Mouse (Mus musculus) T-helper 1 cell (primary cell): Measurements from ENCODE around the gene Lrrc3.

Experiments
- in situ Hi-C: fragments of 300-600 bp; cut with MboI, MseI; formaldehyde crosslinking; loops from one replicate; pipeline ENCODE4 v1.15.1; 2025; ENCODE audit warnings: high pct_unique_total_duplicates

Gene Lrrc3

GRCm38 (mm10) chr10:77867546-77867945, 34.8 kb downstream of the Lrrc3 start:
- in situ Hi-C loops, result no loop called here

GRCm38 (mm10) chr10:77864762-77865143, 37.6 kb downstream of the Lrrc3 start:
- in situ Hi-C loops, result no loop called here

- in situ Hi-C loops, result no loop called here
These were observed 38.1 kb downstream of the Lrrc3 start for GRCm38 (mm10) chr10:77864067-77864761.

- in situ Hi-C loops, result no loop called here
These were observed 40.7 kb downstream of the Lrrc3 start, which contains the start of gene Gm3285 for GRCm38 (mm10) chr10:77861675-77862074. Gene Gm3285, plus strand, starts transcription at chr10:77861975.

- in situ Hi-C loops, result no loop called here
These were observed 49.8 kb downstream of the Lrrc3 start, which contains the start of gene Gm10318 for GRCm38 (mm10) chr10:77852559-77852958. Gene Gm10318, plus strand, starts transcription at chr10:77852859.
